Mouse (Mus musculus) erythroblast, embryonic 14.5 days (primary cell): ENCODE measurements around the gene Rpl37.

Experiments used
- GATA1 ChIP-seq: IDR thresholded peaks from 2 replicates; pipeline ENCODE4 v1.6.1; 2012; ENCODE audit warnings: low read length, inconsistent platforms, mixed read lengths
- TAL1 ChIP-seq: IDR thresholded peaks from 3 replicates; pipeline ENCODE4 v1.6.1; 2012; ENCODE audit warnings: low read length, inconsistent platforms, mixed read lengths

- TF ChIP-seq GATA1: no peak
- TF ChIP-seq TAL1: no peak
Measured at GRCm38 (mm10) chr15:5105891-5106290, 10.6 kb upstream of the Rpl37 start.
